Mouse (Mus musculus) E14TG2a.4 (cell line): Measurements from ENCODE around the gene Zfp131.

Source experiments
- CTCF ChIP-seq: conservative IDR thresholded peaks from 2 replicates; pipeline ENCODE4 v1.5.1; 2014; ENCODE audit warnings: low read length
- NANOG ChIP-seq: IDR thresholded peaks from 2 replicates; pipeline ENCODE4 v1.6.1; 2014; ENCODE audit warnings: borderline replicate concordance, low read length, mixed read lengths

GRCm38 (mm10) chr13:119789851-119790717 lies 605 bp downstream of the Zfp131 start:
- TF ChIP-seq CTCF (no peak), NANOG (no peak)
